Mouse (Mus musculus) embryonic stem cell, embryonic (primary cell): ENCODE measurements around the gene Gnb1.

Experiments used
- CTCF ChIA-PET, 4 experiments: fragments of 300-600 bp in 2 of 4; fragments of 350-600 bp in 2 of 4; sonication (Branson Sonifier 250); formaldehyde crosslinking; loops; one replicate each; lab custom pipeline; 2022; ENCODE audit warnings: inconsistent platforms in 2 of 4; lab: Charles Lee
- POLR2A ChIA-PET, 4 experiments: fragments of 300-600 bp in 2 of 4; fragments of 350-600 bp in 2 of 4; sonication (Branson Sonifier 250); formaldehyde crosslinking; loops; one replicate each; lab custom pipeline; 2022; ENCODE audit warnings: antibody characterized with exemption in 4 of 4, inconsistent platforms in 1 of 4; lab: Charles Lee

Gnb1 gene

DNA sequence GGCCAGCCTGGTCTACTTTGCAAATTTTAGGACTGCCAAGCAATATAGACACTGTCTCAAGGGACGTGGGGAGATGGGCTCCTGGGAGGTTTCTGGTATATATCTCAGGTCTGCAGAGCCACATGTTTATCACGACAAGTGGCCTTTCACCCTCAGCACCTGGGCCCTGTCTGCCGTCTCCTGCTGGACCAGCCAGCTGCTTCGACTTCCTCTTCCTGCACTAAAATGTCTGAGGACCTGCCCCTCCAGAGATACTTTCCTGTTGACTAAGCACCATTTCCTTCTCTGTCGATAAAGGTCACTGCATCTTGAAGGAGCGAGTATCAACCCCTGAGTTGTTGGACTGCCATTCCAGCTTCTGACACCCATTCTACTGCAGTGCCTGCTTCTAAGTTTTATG lies 68.3 kb downstream of the Gnb1 start:
- POLR2A ChIA-PET, result interaction anchor here in 1 of 4 experiments (0.6 to 0.7 kb wide), 3 partner anchors 17 to 293 kb away, joined by 3 read pairs; no protein-coding TSS in a partner anchor
- CTCF ChIA-PET, result interaction anchor here in 1 of 4 experiments (0.7 kb wide), 1 partner anchor 17 kb away, joined by 3 read pairs; no protein-coding TSS in a partner anchor

DNA sequence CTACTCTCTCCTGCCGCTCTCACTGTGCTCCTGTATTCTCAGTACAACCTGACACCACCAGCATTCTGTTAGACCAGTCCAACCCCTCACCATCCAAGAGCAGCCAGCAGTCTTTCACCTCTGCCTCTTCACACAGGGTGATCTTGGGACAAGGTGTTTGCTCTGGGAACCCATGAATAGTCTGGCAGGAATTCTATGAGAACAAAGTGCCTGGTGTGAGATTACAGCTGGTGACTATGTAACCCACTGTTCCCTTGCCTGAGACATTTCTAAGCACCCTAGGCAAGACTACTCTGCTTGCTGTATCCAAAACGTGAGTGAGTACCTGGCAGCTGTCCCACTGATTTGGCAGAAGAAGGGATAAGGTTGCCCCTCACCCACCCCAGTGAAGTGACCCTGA lies 69.8 kb downstream of the Gnb1 start:
- ChIA-PET CTCF (no interaction called here), POLR2A (interaction anchor here in 3 of 4 experiments (0.7 to 1.4 kb wide), 4 partner anchors 16 to 85 kb away, joined by 3 to 4 read pairs (median 4); no protein-coding TSS in a partner anchor)

DNA sequence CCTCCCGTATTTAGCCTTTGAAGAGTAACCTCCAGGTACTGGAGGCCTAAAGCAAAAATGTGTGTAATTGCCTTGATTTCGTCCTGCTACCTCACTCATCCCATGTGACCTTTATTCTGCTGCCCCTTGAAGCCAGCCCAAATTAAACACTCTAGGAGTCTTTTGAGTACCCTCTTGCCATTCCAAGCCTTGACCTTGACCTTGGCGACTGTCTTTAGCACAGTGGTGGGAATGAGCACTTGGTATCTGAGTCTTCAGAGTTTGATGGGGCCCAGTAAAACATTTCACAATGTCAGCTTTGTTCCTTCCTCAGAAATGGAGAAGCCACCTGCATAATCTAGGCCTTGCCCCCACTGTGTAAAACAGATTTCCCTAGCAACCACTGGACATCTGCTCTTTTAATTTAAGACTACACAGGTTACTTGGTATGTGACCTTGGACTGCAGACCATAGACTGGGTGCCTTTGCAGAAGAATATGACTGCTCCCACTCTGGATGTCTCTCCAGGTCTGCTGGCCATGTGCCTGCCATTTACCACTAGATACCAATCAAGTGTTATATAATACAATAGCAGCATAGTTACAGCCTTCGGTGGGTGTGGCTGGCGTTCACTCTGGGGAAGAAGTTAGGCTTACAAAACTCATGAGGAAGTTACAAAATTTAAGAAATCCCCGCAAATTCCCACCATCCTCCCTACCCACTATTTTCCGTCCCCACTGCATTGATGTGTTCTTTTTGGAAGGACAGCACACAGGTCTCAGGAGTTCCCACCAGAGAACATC lies 70.7 kb downstream of the Gnb1 start, which contains the start of gene Nadk:
Gene Nadk (plus strand): TSS at position 718 of the 782 bp plus-strand sequence.
- ChIA-PET POLR2A (interaction anchor here in 2 of 4 experiments (1.1 to 1.5 kb wide), 7 partner anchors 8 to 217 kb away, joined by 3 to 7 read pairs (median 4); no protein-coding TSS in a partner anchor), CTCF (no interaction called here)

DNA sequence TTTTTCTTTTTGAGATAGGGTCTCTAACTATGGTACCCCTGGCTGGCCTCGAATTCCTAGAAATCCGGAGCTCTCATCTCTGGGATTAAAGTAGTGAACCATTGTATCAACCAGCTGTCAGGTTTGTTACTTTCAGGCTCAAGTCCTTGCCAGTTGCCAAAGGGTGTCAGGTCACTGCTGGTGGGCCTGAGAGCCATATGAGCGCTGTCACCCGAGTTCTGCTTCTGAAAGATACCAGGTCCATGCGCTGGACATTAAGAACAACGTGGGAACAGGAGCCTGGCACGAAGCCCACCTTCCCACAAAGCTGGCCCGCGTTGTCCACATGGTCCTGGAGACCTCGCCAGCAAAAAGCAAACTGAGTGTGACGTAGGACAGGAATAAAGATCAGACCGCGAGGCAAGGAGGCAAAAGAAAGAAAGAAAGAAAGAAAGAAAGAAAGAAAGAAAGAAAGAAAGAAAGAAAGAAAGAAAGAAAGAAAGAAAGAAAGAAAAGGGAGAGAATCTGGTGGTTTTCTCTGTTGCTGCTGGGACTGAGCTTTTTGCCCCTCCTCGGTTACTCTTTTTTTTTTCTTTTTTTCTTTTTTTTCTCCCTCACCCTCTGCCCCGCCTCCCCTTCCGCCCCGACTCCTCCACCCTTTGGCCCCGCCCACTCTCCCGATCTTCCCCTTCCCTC lies 71.7 kb downstream of the Gnb1 start:
- POLR2A ChIA-PET, result interaction anchor here (0.6 to 3.2 kb wide), 42 partner anchors 8 to 401 kb away, joined by 3 to 15 read pairs (median 3); partner anchors contain the start of genes Slc35e2 (in 2 of the 4), Atad3a (in 1 of the 4), Mib2 (in 1 of the 4) and Prkcz (in 1 of the 4)
- CTCF ChIA-PET, result interaction anchor here in 3 of 4 experiments (0.6 to 1.2 kb wide), 10 partner anchors 15 to 471 kb away, joined by 3 to 5 read pairs (median 4); no protein-coding TSS in a partner anchor

DNA sequence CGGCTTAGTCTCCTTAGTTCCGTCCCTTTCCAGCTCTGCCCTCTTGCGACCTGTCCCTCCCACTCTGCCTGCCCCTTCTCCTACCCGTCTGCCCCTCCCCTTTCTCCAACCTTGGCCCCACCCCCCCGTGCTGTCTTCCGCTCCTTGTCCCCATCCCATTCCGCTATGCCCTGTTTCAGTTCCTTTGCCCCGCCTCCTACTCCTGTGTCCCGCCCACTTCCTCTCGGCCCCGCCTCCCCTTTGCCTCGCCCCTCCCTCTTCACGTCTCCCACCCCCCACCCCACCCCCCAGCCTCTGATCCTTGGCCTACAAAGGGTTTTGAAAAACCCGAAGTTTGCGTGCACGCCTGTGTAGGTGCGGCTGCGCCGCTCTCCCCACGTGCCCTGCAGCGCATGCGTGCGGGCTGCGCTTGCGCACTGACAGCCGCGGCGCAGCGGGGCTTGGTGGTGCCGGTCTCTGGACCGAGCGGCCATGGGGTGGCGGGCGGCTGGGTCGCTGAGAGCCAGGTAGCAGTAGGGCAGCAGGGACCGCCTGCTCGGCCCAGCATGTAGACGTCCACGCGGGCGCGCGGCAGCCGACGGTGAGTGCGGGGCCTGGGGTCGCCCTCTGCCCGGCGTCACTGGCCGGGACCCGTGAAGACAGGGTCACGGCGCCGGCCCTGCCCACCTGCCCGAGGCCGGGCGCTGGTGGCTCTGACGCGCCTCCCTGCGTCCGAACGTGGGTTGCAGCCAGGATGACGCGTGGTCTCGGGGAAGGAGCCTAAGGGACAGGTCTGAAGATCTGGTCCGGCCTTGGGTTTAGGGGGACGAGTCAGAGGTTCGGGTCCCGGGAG lies 72.5 kb downstream of the Gnb1 start:
- POLR2A ChIA-PET, result interaction anchor here (0.6 to 3.2 kb wide), 47 partner anchors 8 to 402 kb away, joined by 3 to 15 read pairs (median 3); partner anchors contain the start of genes Slc35e2 (in 2 of the 4), Atad3a (in 1 of the 4), Mib2 (in 1 of the 4) and Prkcz (in 1 of the 4)
- CTCF ChIA-PET, result interaction anchor here in 3 of 4 experiments (0.6 to 1.2 kb wide), 11 partner anchors 16 to 470 kb away, joined by 3 to 5 read pairs (median 3); no protein-coding TSS in a partner anchor

DNA sequence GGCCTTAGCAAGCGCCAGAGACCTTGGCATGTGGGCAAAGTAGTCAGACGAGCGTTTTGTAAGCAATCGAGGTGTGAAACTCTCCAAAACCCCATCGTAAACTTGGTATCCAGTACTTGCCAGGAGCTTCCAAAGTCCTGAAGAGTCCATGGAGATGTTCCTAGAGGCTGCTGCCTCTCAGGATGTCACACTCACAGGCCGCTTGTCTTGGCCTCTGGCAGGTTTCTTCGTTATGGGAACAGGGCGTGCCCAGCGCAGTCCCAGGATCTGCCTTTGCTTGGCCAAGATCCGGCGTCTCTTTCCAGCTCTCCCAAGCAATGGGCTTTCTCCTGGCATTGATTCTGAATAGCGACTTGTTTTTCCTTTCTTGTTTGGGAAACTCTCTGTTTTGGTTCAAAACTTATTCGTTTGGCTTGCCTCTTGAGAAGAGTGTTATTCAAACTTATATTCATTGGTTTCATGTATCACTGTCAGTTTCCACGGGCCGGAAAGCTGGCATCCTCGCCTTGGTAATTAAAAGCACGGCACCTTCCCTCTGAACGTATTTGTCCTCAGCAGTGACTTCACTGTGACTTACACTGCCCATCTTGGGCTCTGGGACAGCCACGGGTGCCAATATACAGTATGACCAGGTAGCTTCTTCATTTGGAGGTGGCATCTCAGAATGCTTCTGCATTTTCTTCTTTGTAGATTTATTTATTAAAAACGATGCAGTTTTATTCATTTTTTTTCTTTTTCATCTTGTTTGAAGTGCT lies 73.3 kb downstream of the Gnb1 start:
- POLR2A ChIA-PET, result interaction anchor here (0.6 to 3.2 kb wide), 16 partner anchors 8 to 187 kb away, joined by 3 to 15 read pairs (median 3); partner anchors contain the start of gene Mib2 (in 1 of the 4)
- CTCF ChIA-PET, result interaction anchor here in 3 of 4 experiments (0.7 to 1.5 kb wide), 4 partner anchors 34 to 91 kb away, joined by 3 to 9 read pairs (median 4); no protein-coding TSS in a partner anchor

DNA sequence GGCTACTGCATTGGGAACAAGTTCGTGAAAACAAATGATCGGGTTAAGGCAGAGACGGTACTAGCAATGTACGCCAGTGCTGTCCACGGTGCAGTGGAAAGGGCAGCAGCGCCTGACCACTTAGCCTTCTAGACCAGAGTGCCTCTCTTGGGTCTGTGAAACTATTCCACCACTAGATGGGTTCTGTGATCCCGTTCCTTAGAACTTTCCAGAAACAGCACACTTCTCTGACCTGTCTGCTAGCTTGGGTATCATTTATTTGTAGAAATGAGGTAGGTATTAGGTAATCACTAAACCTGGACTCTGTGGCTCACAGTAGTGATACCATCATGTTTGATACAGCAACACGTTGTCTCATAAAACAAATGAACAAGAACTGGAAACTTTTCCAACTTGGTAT lies 75.4 kb downstream of the Gnb1 start:
- POLR2A ChIA-PET, result interaction anchor here in 3 of 4 experiments (0.6 to 1.5 kb wide), 7 partner anchors 9 to 236 kb away, joined by 3 to 9 read pairs (median 3); partner anchors contain the start of genes Mrpl20 (in 1 of the 3) and Prkcz (in 1 of the 3)
- CTCF ChIA-PET, result interaction anchor here in 1 of 4 experiments (0.5 kb wide), 1 partner anchor 620 kb away, joined by 6 read pairs; no protein-coding TSS in a partner anchor

DNA sequence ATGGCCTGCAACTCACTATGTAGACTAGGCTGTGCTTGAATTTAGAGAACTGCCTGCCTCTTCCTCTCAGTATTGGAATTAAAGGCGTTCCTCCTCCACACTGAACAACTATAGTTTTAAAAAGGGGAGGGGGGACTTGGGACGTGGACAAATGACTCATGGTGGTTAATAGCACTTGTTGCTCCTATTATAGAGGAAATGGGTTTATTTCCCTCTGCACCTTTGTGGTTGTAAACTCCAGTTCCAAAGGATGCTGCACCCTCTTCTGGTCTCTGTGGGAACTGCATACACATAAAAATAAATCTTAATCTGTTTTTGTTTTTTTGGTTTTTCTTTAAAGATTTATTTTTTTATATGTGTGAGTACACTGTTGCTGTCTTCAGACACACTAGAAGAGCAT lies 77.0 kb downstream of the Gnb1 start:
- CTCF ChIA-PET, result no interaction called here
- POLR2A ChIA-PET, result no interaction called here

DNA sequence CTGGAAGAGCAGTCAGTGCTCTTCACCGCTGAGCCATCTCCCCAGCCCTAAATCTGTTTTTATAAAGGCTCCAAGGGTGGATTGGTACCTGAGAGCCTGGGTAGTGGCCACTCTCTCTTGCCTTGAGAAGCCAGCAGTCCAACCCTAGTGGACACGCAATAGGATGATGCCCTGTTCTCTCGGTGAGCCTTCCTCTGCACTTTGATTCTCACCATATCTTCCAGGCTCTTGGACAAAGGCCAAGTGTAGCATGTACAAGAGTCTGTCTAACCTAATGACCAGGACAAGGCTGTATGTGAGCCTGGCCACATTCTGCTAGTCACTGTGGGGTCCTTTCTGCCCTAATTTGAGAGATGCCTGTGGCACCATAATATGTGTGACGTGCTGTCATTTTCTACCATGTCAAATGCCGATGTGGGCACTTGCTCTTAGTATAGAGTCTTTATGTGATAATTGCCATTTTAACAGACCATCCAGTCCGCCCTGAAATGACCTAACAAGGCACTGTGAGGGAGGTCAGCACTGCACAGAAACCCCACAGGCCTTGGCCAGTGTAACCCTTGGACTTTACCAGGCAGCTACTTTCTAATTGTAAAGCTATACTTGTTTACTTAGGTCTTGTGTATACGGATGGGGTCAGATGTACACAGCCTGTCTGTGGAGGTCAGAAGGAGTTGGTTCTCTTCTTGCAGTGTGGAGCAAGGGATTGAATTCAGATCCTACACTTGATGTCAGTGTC lies 77.6 kb downstream of the Gnb1 start:
- ChIA-PET POLR2A (no interaction called here), CTCF (no interaction called here)

DNA sequence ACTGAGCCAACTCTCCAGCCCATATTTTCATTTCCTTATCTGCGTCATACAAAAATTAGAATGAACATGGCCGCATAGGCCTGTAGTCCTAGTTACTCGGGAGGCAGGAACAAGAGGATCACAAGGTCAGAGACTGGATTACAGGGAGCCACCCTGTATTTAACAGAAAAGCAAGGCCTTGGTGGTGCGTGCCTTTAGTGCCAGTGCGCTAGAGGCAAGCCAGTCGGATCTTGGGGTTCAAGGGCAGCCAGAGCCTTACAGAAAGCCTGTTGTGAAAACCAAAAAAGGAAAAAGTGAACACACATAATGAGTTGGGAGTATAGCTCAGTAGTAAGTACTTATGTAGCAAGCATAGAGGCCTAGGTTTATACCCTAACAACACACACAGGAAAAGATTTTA lies 78.7 kb downstream of the Gnb1 start:
- POLR2A ChIA-PET, result interaction anchor here in 2 of 4 experiments (0.6 to 1.4 kb wide), 6 partner anchors 10 to 211 kb away, joined by 3 to 5 read pairs (median 3); partner anchors contain the start of genes Mib2 (in 1 of the 2) and Slc35e2 (in 1 of the 2)

DNA sequence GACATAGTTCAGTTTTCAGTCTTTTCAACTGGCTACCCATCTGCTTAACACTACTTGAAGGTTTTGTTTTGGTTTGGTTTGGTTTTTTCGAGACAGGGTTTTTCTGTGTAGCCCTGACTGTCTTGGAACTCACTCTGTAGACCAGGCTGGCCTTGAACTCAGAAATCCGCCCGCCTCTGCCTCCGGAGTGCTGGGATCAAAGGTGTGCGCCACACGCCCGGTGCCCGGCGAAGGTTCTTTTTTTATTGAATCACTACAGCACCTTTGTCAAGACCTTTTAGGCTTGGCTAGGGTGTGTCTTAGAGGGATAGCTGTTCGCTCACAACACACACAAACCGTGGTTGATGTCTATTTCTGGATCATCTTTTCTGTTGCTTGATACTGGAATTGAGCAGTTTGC lies 79.2 kb downstream of the Gnb1 start:
- ChIA-PET CTCF (interaction anchor here in 3 of 4 experiments (0.7 to 3.1 kb wide), 4 partner anchors 10 to 151 kb away, joined by 3 to 13 read pairs (median 7); no protein-coding TSS in a partner anchor), POLR2A (interaction anchor here in 2 of 4 experiments (0.6 to 1.5 kb wide), 12 partner anchors 7 to 283 kb away, joined by 3 to 5 read pairs (median 3); partner anchors contain the start of genes Mib2 (in 1 of the 2) and Slc35e2 (in 1 of the 2))

More for the DNA sequence above, 78.7 kb downstream of the Gnb1 start:
- CTCF ChIA-PET, result interaction anchor here in 2 of 4 experiments (0.5 to 3.1 kb wide), 3 partner anchors 10 to 78 kb away, joined by 3 to 11 read pairs (median 3); no protein-coding TSS in a partner anchor

DNA sequence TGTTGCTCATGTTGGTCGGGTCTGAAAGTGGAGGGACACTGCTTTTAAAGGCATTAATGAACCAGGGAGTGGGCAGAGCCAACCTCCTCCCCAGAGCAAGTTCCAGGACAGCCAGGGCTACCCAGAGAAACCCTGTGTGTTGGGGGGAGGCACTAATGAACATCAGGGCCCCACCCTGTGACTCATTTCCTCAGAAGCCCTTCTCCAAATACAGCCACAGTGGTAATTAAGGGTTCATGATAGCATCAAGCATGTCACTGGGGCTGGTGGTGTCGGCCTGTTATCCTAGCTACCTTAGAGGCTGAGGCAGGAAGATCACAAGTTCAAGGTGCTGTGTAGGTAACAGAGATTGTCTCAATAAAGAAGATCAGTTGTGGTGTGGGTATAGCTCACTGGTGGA lies 80.3 kb downstream of the Gnb1 start:
- CTCF ChIA-PET, result interaction anchor here in 2 of 4 experiments (1.3 to 3.1 kb wide), 4 partner anchors 9 to 150 kb away, joined by 4 to 13 read pairs (median 8); no protein-coding TSS in a partner anchor
- POLR2A ChIA-PET, result interaction anchor here in 3 of 4 experiments (0.7 to 1.7 kb wide), 11 partner anchors 8 to 349 kb away, joined by 3 to 6 read pairs (median 3); partner anchors contain the start of genes Ski (in 1 of the 3) and Slc35e2 (in 1 of the 3)

DNA sequence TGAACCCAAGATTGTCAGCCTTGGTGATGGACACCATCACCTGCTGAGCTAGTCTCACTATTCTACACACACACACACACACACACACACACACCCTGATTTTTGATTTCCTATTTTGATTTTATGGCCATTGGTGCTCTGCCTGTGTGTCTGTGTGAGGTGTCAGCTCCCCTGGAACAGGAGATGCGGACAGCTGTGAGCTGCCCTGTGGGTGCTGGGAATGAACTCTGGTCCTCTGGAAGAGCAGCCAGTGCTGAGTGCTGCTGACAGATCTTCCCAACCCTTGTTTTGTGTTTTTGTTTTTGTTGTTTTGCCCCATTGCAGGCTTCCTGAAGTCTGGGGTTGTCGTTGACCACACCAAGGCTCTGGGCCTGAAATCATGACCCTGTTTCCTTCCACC lies 82.0 kb downstream of the Gnb1 start:
- CTCF ChIA-PET, result interaction anchor here in 3 of 4 experiments (0.5 to 0.9 kb wide), 5 partner anchors 58 to 529 kb away, joined by 3 to 4 read pairs (median 4); no protein-coding TSS in a partner anchor
- POLR2A ChIA-PET, result interaction anchor here in 3 of 4 experiments (0.5 to 1.7 kb wide), 9 partner anchors 10 to 202 kb away, joined by 3 to 6 read pairs (median 4); partner anchors contain the start of genes Nadk (in 1 of the 3) and Vwa1 (in 1 of the 3)

DNA sequence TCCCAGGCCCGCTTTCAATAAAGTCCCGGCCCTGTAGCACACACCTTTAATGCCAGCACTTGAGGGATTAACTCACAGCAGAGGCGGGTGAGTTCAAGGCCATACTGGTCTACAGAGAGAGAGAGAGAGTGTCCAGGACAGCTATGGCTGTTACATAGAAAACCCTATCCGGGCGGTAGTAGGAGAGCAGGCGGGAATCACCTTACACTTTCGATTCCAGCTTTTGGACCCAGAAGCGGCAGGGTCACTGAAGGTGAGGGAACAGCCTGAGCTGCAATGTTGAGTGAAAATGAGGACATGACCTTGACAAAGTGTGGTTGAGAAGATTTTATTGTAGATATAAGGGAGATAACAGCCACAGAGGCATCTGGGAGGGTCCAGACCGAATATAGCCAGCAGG lies 82.7 kb downstream of the Gnb1 start:
- POLR2A ChIA-PET, result interaction anchor here in 2 of 4 experiments (1.1 to 2.2 kb wide), 5 partner anchors 11 to 50 kb away, joined by 3 to 6 read pairs (median 4); partner anchors contain the start of gene Nadk (in 1 of the 2)

DNA sequence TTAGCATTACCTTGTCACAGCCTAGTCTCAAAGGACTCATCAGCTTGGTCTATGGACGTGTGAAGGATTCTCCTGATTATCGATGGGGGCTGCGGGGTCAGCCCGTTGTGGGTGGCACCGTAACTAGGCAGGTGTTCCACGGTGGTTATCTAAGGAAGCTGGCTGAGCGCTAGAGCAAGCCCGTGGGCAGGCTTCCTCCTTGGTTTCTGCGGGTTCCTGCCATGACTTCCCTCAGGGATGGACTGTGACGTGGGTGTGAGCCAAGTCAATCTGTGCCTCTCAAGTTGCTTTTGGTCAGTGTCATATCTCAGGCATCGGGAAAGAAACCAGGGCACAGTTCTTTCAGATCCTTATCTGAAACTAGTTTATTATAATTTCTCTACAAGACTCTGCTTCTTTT lies 83.8 kb downstream of the Gnb1 start:
- CTCF ChIA-PET, result interaction anchor here in 3 of 4 experiments (0.6 to 2.3 kb wide), 3 partner anchors 94 to 671 kb away, joined by 3 to 8 read pairs (median 5); no protein-coding TSS in a partner anchor
- POLR2A ChIA-PET, result interaction anchor here in 3 of 4 experiments (0.8 to 3.0 kb wide), 12 partner anchors 8 to 130 kb away, joined by 3 to 15 read pairs (median 4); partner anchors contain the start of gene Slc35e2 (in 1 of the 3)

More for the DNA sequence above, 82.7 kb downstream of the Gnb1 start:
- CTCF ChIA-PET, result interaction anchor here in 2 of 4 experiments (0.6 to 0.8 kb wide), 2 partner anchors 59 to 528 kb away, joined by 3 to 4 read pairs; no protein-coding TSS in a partner anchor
